Mouse (Mus musculus): ENCODE measurements around the gene Ptpro. TPM values are rescaled to one million over a fixed set of nuclear protein-coding genes. Genes with fewer than 3 reads are reported as not detected.

The Ptpro gene
- total RNA-seq, 2 experiments from 2014 or later: 0.64 to 0.92 TPM

DNA sequence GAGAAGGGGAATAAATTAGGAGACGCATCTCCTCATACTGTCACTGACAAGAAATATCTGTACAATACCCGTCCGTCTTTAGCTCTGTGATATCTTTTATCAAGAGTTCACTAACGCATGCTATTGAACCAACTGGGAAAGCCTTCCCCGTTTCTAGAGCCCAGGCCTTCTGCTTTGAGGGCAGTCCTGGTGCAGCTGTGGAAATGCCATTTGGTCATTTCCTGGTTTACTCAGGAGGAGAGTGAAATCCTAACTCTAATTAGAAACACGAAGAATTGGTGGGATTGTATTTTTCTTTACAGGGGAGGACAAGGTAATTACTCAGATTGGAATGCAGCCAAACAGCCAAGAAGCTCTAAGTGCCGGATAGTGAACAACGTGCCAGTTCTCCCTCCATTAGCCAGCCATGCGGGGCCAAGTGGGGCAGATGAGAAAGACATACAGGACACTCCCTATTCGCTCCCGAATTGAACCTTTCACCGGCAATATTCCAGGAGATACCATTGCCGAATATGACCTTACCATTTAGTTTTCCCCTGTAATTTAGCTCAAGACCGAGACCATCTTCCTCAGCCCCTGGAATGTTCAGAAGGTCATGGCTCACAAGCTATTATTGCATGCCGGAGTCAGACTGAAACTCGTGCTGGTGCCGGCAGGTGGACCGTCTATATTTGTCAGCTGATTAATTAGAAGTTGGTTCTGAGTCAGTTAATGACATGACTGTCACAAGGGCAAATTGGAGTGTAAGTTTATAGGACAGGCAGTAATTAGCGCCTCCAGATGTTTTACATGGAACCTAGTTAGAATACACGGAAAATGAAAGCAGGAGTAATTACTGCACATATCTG is 43.1 kb downstream of the Ptpro start:
- DNase-seq: no peak

GRCm38 (mm10) chr6:137302561-137302960 is 50.4 kb downstream of the Ptpro start:
- no peak for DNase-seq

- no peak for DNase-seq
Observed at GRCm38 (mm10) chr6:137303824-137304223, 51.7 kb downstream of the Ptpro start.

- no peak for DNase-seq
Observed at GRCm38 (mm10) chr6:137315265-137315664, 63.1 kb downstream of the Ptpro start.

- no peak for DNase-seq
Observed at GRCm38 (mm10) chr6:137316358-137316757, 64.2 kb downstream of the Ptpro start.

- no peak for DNase-seq
Observed at GRCm38 (mm10) chr6:137317509-137317908, 65.4 kb downstream of the Ptpro start.

- DNase-seq: no peak
Observed at GRCm38 (mm10) chr6:137318242-137318861, 66.2 kb downstream of the Ptpro start.

- DNase-seq: no peak
Observed at GRCm38 (mm10) chr6:137319658-137320057, 67.5 kb downstream of the Ptpro start.

- no peak for DNase-seq
Observed at GRCm38 (mm10) chr6:137327718-137328117, 75.6 kb downstream of the Ptpro start.

DNA sequence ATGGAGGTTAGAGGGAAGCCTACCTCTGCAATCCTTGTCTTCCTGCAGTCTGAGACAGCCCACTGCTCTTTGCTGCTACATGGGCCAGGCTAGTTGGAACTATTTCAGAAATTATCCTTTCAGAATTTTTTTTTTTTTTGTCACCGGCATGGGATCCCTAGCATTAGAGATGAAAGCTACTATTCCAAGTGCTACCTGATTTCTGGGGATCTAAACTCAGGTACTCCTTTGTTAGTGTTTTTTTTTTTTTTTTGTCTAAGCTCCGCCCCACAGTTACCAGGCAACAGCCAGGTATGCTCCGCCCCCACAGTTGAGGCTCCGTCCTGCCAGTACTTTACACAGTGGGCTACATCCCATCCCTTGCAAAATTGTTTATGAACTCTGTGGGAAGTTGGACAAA is 76.1 kb downstream of the Ptpro start:
- DNase-seq: no peak

DNA sequence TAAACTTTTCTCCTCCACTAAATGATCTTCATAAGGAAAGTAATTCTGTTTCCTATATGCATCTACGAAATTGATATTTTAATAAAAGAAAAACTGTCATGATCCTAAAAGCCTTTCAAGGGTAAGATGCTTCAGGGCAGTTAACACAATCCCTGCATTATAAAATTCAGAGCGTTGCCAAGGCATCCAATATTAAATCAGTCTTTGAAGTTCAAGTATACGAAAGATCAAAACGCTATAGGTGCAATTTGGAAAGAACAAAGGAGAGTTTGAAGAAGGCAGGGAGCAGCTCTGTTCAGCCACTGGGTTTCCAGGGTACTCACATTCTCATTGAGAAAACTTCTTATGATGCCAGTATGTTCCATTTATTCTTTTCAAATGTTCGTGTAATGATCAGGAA is 78.7 kb downstream of the Ptpro start:
- DNase-seq: no peak

GRCm38 (mm10) chr6:137331826-137332225 is 79.7 kb downstream of the Ptpro start:
- DNase-seq: no peak

DNA sequence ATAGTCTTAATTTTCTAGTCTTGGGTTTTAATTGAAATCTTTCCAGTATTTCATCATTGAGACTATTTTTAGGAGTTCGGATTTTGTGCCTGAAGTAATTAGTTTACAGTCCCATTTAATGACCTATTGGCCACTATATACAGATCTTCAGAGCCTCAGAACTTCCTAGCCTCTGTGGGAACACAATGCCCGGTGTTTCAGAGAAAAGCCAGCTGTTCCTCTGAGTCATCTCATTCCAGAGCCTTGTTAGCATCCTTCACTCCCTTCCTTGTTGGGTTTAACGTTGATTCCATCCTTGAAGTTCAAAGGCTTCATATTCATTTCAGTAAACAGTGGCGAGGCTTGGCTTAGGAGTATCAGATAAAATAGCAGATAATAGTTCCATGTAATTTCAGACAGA is 87.0 kb downstream of the Ptpro start:
- no peak for DNase-seq

- DNase-seq: no peak
Observed at GRCm38 (mm10) chr6:137343688-137344441, 91.7 kb downstream of the Ptpro start.

DNA sequence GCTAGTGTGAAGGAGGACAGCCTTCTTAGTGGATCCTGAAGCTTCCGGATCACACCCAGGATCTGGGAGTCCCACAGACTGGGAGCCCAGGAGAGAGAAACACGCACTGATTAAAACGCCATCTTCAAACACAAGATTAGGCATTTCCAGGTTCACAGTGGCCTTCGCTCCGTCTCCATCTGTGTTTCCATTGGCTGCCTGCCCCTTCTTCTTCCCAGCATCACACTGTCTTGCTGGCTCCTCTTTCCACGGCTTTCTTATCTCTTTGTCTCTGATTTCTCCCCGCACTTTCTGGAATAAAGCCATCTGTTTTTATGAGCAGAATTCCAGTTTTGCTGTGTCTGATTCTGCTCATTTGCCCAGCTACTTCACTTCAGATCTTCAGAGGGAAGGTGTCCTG is 108.0 kb downstream of the Ptpro start:
- DNase-seq: no peak

DNA sequence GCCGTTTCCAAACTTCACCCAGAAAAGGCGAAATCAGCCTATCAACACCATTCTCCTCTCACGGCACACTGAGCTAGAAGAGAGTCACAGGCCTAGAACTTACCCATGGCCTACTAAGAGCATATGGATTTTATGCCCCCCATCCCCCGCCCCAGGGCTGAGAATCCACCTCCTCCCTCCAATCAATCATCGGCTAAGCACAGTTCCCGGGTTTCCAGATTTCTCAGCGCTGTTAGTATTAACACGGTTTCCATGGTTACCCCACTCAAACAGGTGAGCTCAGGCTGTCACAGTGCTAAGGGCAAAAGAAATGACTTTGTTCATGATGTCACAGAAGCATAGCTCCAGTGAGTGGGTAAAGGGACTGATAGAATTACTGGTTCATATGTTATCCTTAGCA is 110.1 kb downstream of the Ptpro start:
- DNase-seq: no peak

GRCm38 (mm10) chr6:137364681-137365080 is 112.6 kb downstream of the Ptpro start:
- no peak for DNase-seq

- no peak for DNase-seq
Observed at GRCm38 (mm10) chr6:137365637-137366036, 113.5 kb downstream of the Ptpro start.

DNA sequence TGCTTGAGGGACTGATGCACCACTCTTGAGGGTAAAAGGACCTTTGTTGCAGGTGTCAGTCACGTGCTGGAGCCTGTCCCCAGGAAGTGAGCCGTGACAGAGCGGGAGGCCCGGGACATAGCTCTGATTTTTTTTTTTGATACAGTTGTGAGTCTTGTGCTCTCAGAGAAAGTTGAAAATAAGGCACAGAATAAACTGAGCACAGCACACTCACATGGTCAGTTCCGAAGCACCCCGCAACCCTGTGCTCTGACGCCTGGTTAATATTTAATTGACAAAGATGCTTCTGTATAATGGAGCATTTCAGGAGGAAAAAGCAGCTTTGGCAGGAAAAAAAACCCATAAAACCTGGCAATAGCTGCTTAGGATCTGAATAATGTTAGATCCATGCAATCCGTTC is 118.6 kb downstream of the Ptpro start:
- no peak for DNase-seq

DNA sequence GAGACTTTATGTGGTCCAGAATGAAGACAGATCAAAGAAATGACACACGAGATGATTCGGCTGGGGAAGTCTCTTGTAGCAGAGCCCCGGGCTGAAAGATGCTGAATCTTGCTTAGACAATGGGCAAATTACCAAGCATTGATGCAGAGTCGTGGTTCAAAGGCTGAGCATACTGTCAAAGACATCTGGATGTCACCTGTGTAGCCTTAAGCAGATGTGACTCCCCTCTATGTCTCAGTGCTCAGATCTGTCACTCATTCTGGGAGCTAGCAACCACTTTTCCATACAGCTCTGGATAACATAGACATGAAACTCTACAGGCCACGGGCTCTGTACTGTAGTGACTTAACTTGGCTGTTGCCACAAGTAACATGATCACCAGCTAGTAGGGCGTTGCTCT is 119.3 kb downstream of the Ptpro start:
- DNase-seq: no peak

- no peak for DNase-seq
Observed at GRCm38 (mm10) chr6:137373920-137374319, 121.8 kb downstream of the Ptpro start.

DNA sequence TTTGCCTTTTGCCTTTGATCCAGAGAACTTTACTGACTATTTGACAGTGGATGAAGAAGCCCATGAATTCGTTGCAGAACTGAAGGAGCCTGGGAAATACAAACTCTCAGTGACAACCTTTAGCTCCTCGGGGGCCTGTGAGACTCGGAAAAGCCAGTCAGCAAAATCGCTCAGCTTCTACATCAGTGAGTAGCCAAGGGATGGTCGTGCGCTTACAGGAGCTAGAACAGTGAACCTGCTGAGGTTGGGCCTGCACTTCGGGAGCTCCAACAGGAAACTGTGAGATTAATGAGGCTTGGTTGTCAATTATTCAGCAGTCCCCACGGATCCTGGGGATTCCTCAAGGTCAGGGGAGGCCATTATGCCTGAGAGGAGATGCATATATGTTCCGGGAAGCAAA is 130.4 kb downstream of the Ptpro start:
- no peak for DNase-seq

GRCm38 (mm10) chr6:137386344-137386743 is 134.2 kb downstream of the Ptpro start:
- no peak for DNase-seq

Measured in gastrocnemius, postnatal 25 days (tissue).